8 mouse cellular contexts compared by ENCODE assay signal in the genomic region with DNA sequence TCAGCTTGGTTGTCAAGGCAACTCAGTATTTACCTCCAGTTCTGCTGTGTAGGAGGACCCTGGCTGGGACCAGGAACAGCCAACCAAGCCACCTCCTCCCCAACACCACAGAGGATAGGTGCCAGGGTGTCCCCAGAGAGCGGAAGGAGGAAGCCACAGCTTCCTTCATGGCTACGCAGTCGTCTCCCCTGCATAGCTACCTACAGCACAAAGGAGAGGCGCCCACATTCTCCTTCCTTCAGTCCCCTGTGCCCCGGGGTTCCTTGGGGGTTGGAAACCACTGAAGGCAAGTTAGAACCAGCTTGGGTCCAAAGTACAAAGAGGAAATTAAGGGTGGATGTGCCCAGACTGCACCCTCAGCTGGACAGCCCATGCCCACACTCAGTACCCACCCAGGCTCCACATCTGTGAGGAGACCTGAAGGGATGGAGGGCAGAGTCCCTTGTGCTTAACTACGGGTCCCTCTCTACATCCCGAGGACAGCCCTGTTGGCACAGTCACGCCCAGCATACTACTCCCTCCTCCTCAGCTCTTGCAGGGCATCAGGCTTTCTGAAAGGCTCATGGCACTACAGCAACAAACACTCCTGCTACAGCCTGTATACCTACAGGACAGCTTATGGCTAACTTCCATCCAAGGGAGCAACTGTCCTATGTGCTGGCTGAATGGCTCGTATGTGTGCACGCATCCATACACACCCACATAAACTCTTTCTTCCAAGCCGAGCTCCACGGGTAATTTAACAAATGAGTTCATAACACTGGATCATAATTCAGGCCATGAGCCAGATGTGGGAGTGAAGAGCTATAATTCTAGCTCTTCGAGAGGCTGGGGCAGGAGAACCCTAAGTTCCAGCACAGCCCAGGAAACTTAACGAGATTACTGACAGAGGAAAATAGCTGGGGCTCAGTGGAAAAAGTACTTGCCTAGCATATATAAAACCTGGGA. TPM values are rescaled to one million over a fixed set of nuclear protein-coding genes. Genes with fewer than 3 reads are reported as not detected.
DNase-seq lines count a peak whose midpoint lies in the region; ATAC-seq and TF ChIP-seq lines count a peak whose summit lies in the region.

No protein-coding gene starts in this region.

- H3K4me1 ChIP-seq in midbrain, embryonic 11.5 days (ENCODE audit: control insufficient read depth, insufficient read depth, low read length) = peaks cover 6% of the 10 kb centered on the region; the same call in 1 of the 2 replicates
- peaks cover 24% of the 10 kb centered on the region for H3K4me1 ChIP-seq in stomach, postnatal 0 days (replicated peaks; ENCODE audit: control insufficient read depth, insufficient read depth)

- no peak overlapping the region for H3K9ac ChIP-seq in midbrain, embryonic 11.5 days (ENCODE audit: low read length)
- H3K9ac ChIP-seq in stomach, postnatal 0 days (ENCODE audit: low read length) = peak overlapping the region; percentile 47; the same call in 1 of the 2 replicates

- H3K27ac ChIP-seq in midbrain, embryonic 11.5 days (ENCODE audit: low read depth, low read length) = no peak overlapping the region
- H3K27ac ChIP-seq in stomach, postnatal 0 days (replicated peaks) = peak overlapping the region; percentile 92

- no peak overlapping the region for H3K4me2 ChIP-seq in midbrain, embryonic 11.5 days
- H3K4me2 ChIP-seq in stomach, postnatal 0 days (replicated peaks; ENCODE audit: low read depth) = peak overlapping the region; percentile 45

- no peaks in the 10 kb centered on the region for H3K9me3 ChIP-seq in midbrain, embryonic 11.5 days (ENCODE audit: control insufficient read depth, low read length)
- no peaks in the 10 kb centered on the region for H3K9me3 ChIP-seq in stomach, postnatal 0 days (ENCODE audit: control insufficient read depth, low read length)

- no peaks in the 10 kb centered on the region for H3K27me3 ChIP-seq in midbrain, embryonic 11.5 days (ENCODE audit: control insufficient read depth, insufficient read depth, low read length)
- H3K27me3 ChIP-seq in stomach, postnatal 0 days (ENCODE audit: control insufficient read depth, insufficient read depth, low read length) = no peaks in the 10 kb centered on the region

- 80% methylated on average over 14 of the region's 14 CpGs for WGBS in midbrain, embryonic 11.5 days
- WGBS in stomach, postnatal 0 days = 35% methylated on average over 14 of the region's 14 CpGs

- peak; percentile 66 for DNase-seq in adrenal gland, adult 8-10 months
- no peak for DNase-seq in adrenal gland, adult 18-20 months (ENCODE audit: low spot score in 2 of 2)
- DNase-seq in urinary bladder, postnatal 14 days (ENCODE audit: low spot score) = peak; percentile 50
- DNase-seq in urinary bladder, adult 2 months (ENCODE audit: low spot score) = no peak
- DNase-seq in heart, postnatal 10 days = peak; percentile 72
- DNase-seq in kidney, postnatal 4 days = peak; percentile 47 to 64
- no peak for DNase-seq in midbrain, embryonic 11.5 days (ENCODE audit: low spot score, missing footprints)
- DNase-seq in stomach, postnatal 0 days (ENCODE audit: low spot score) = peak; percentile 49

- intact Hi-C loops in heart, postnatal 10 days (cut with DNase I) = no loop called here

- H3K4me3 ChIP-seq in midbrain, embryonic 11.5 days (ENCODE audit: low read depth, low read length) = no peak overlapping the region
- H3K4me3 ChIP-seq in stomach, postnatal 0 days (ENCODE audit: low read depth, low read length) = no peak overlapping the region

- no peak for TF ChIP-seq CTCF in stomach, postnatal 0 days (IDR thresholded peaks at IDR 0.05; ENCODE audit: low read depth)

- no peak for TF ChIP-seq EP300 in stomach, postnatal 0 days (optimal IDR thresholded peaks at IDR 0.05)

- H3K36me3 ChIP-seq in midbrain, embryonic 11.5 days (ENCODE audit: control insufficient read depth, insufficient read depth, low read length) = no peaks in the 10 kb centered on the region
- H3K36me3 ChIP-seq in stomach, postnatal 0 days (ENCODE audit: control insufficient read depth, insufficient read depth, low read length) = no peaks in the 10 kb centered on the region

- 0 out of 2 replicates have a peak, but pooled peaks have one; percentile 51 for ATAC-seq in midbrain, embryonic 11.5 days (ENCODE audit: low FRiP score)
- ATAC-seq in stomach, postnatal 0 days (ENCODE audit: low FRiP score, low TSS enrichment) = peak; percentile 68

RNA-seq across cellular contexts. Expression of a gene that starts 9.0 kb away (rescaled TPM):
- under 1 TPM in 1 of 4 experiments, not detected in 3; 0.45 TPM for total RNA-seq in adrenal gland, adult 8-10 months (2022)
- total RNA-seq in adrenal gland, adult 18-20 months (2021) = not detected
- not detected in 2 replicates for polyA plus RNA-seq in urinary bladder, adult 2 months (2012; rRNA removed)
- total RNA-seq in heart, postnatal 10 days (2021) = not detected
- 0.14 TPM in 1 of 2 replicates, not detected in the other for polyA plus RNA-seq in midbrain, embryonic 11.5 days (2014; fragmentation: Nextera tagmentation; extraction: Ambion mirVana)
- polyA plus RNA-seq in stomach, postnatal 0 days (2015; fragmentation: Nextera tagmentation; extraction: Ambion mirVana) = not detected in 2 replicates

RNA-seq across cellular contexts. Expression of a gene that starts 13.0 kb away (rescaled TPM):
- total RNA-seq in adrenal gland, adult 8-10 months (2022) = 10 to 100 TPM; 56.8 to 83.6 (median 74.3) TPM
- total RNA-seq in adrenal gland, adult 18-20 months (2021) = 10 to 100 TPM; 52.5 to 58.4 TPM
- 13.0 and 21.9 TPM in 2 replicates for polyA plus RNA-seq in urinary bladder, adult 2 months (2012; rRNA removed)
- 10 to 100 TPM; 63.9 to 96.0 TPM for total RNA-seq in heart, postnatal 10 days (2021)
- 31.5 and 32.0 TPM in 2 replicates for polyA plus RNA-seq in midbrain, embryonic 11.5 days (2014; fragmentation: Nextera tagmentation; extraction: Ambion mirVana)
- 25.0 and 26.9 TPM in 2 replicates for polyA plus RNA-seq in stomach, postnatal 0 days (2015; fragmentation: Nextera tagmentation; extraction: Ambion mirVana)

Comparison
In these comparisons a context has a peak if more than half of its experiments do, and no peak if none do; other contexts are left out.
1. DNase-seq: peak in adrenal gland, adult 8-10 months (single experiment), urinary bladder, postnatal 14 days (single experiment), heart, postnatal 10 days (2 of 2), kidney, postnatal 4 days (2 of 2) and stomach, postnatal 0 days (single experiment); none in adrenal gland, adult 18-20 months (0 of 2), urinary bladder, adult 2 months (single experiment) and midbrain, embryonic 11.5 days (single experiment).